Mouse (Mus musculus) CD4-positive helper T cell, adult 2 months (primary cell): ENCODE results near the gene Col17a1.

Experiments
- DNase-seq: peaks from one replicate; pipeline ENCODE4 v3.0.0-alpha.2; 2012; ENCODE audit warnings: low read depth, missing footprints, low spot score

The Col17a1 gene

GRCm38 (mm10) chr19:47691994-47692393 lies at the start of gene Col17a1:
TSS of gene Col17a1 (minus strand) at chr19:47692094.
- DNase-seq = no peak

- DNase-seq = no peak
Observed at GRCm38 (mm10) chr19:47731931-47732330, 40.0 kb upstream of the Col17a1 start.

- peak; percentile 98 for DNase-seq
Observed at GRCm38 (mm10) chr19:47731071-47731881, 39.4 kb upstream of the Col17a1 start, which contains the start of gene Sfr1. TSS of gene Sfr1 (plus strand) at chr19:47731682.

- peak; percentile 89 for DNase-seq
Observed at GRCm38 (mm10) chr19:47730691-47731070, 38.8 kb upstream of the Col17a1 start.

GRCm38 (mm10) chr19:47725643-47726140 lies 33.8 kb upstream of the Col17a1 start:
- DNase-seq = no peak

- no peak for DNase-seq
Observed at GRCm38 (mm10) chr19:47724903-47725302, 33.0 kb upstream of the Col17a1 start.

- no peak for DNase-seq
Observed at GRCm38 (mm10) chr19:47722471-47722870, 30.6 kb upstream of the Col17a1 start.

- DNase-seq = no peak
Observed at GRCm38 (mm10) chr19:47719147-47719546, 27.3 kb upstream of the Col17a1 start.

GRCm38 (mm10) chr19:47716144-47716543 lies 24.2 kb upstream of the Col17a1 start:
- no peak for DNase-seq

GRCm38 (mm10) chr19:47713457-47713856 lies 21.6 kb upstream of the Col17a1 start:
- DNase-seq = no peak

GRCm38 (mm10) chr19:47710376-47710775 lies 18.5 kb upstream of the Col17a1 start:
- DNase-seq = no peak

GRCm38 (mm10) chr19:47705772-47706309 lies 13.9 kb upstream of the Col17a1 start:
- no peak for DNase-seq

GRCm38 (mm10) chr19:47705080-47705771 lies 13.3 kb upstream of the Col17a1 start:
- DNase-seq = no peak

GRCm38 (mm10) chr19:47700509-47700908 lies 8.6 kb upstream of the Col17a1 start:
- DNase-seq = no peak

GRCm38 (mm10) chr19:47699743-47700142 lies 7.8 kb upstream of the Col17a1 start:
- DNase-seq = no peak

GRCm38 (mm10) chr19:47698266-47698665 lies 6.4 kb upstream of the Col17a1 start:
- DNase-seq = no peak

- no peak for DNase-seq
Observed at GRCm38 (mm10) chr19:47697067-47697466, 5.2 kb upstream of the Col17a1 start.

- DNase-seq = no peak
Observed at GRCm38 (mm10) chr19:47696411-47696810, 4.5 kb upstream of the Col17a1 start.

- no peak for DNase-seq
Observed at GRCm38 (mm10) chr19:47695725-47696124, 3.8 kb upstream of the Col17a1 start.

- DNase-seq = no peak
Observed at GRCm38 (mm10) chr19:47689592-47689991, 2.3 kb downstream of the Col17a1 start.

- no peak for DNase-seq
Observed at GRCm38 (mm10) chr19:47678675-47679074, 13.2 kb downstream of the Col17a1 start.

- peak; percentile 21 for DNase-seq
Observed at GRCm38 (mm10) chr19:47674419-47674818, 17.5 kb downstream of the Col17a1 start.
